Mouse (Mus musculus) MEL (cell line): Measurements from ENCODE around the gene Nip7. TPM values are rescaled to one million over a fixed set of nuclear protein-coding genes. Genes with fewer than 3 reads are reported as not detected.

Experiments used
- DNase-seq: peaks from one replicate; pipeline ENCODE4 v3.0.0; 2011; ENCODE audit warnings: low read depth, low spot score
- H3K27ac ChIP-seq: 2 replicates; pipeline ENCODE4 v1.5.1; 2012; ENCODE audit warnings: low read depth, mild to moderate bottlenecking, control low read depth, low read length, moderate library complexity; ENCODE audit not compliant: control insufficient read depth
- H3K27me3 ChIP-seq, 2 experiments: fragments of 150-350 bp in 1 of 2; sonication (generic) in 1 of 2; 2 replicates each; pipeline ENCODE4 v1.6.1; 2012; ENCODE audit warnings: low read length in 2 of 2, mild to moderate bottlenecking in 2 of 2, improper control_type of control experiment in 1 of 2, moderate library complexity in 1 of 2; ENCODE audit not compliant: insufficient read depth in 2 of 2, control insufficient read depth in 1 of 2
- H3K36me3 ChIP-seq, 2 experiments: 2 replicates each; pipeline ENCODE4 v1.6.1; 2012 to 2014; ENCODE audit warnings: low read length in 2 of 2, improper control_type of control experiment in 1 of 2, inconsistent platforms in 1 of 2, mild to moderate bottlenecking in 1 of 2; ENCODE audit not compliant: insufficient read depth in 2 of 2, control insufficient read depth in 1 of 2
- H3K4me1 ChIP-seq, 2 experiments: fragments of 150-350 bp in 1 of 2; sonication (generic) in 1 of 2; 2 replicates each; pipeline ENCODE4 v1.6.1; 2012; ENCODE audit warnings: low read length in 2 of 2, improper control_type of control experiment in 1 of 2, mild to moderate bottlenecking in 1 of 2; ENCODE audit not compliant: insufficient read depth in 2 of 2, control insufficient read depth in 1 of 2
- H3K4me3 ChIP-seq, 2 experiments: fragments of 150-350 bp in 1 of 2; sonication (generic) in 1 of 2; 2 replicates each; pipeline ENCODE4 v1.5.1; 2012; ENCODE audit warnings: low read depth in 2 of 2, low read length in 2 of 2, mild to moderate bottlenecking in 2 of 2, moderate library complexity in 2 of 2, control low read depth in 1 of 2, improper control_type of control experiment in 1 of 2; ENCODE audit not compliant: control insufficient read depth in 1 of 2, insufficient read depth in 1 of 2
- H3K79me2 ChIP-seq: 2 replicates; pipeline ENCODE4 v1.6.1; 2012; ENCODE audit warnings: mild to moderate bottlenecking, low read length, moderate library complexity; ENCODE audit not compliant: control insufficient read depth, poor library complexity, insufficient read depth
- H3K9ac ChIP-seq: 2 replicates; pipeline ENCODE4 v1.6.1; 2012; ENCODE audit warnings: low read depth, mild to moderate bottlenecking, control low read depth, low read length, moderate library complexity; ENCODE audit not compliant: control insufficient read depth, poor library complexity, severe bottlenecking
- H3K9me3 ChIP-seq: fragments of 150-350 bp; sonication (generic); replicated peaks from 2 replicates; pipeline ENCODE4 v1.6.1; 2012; ENCODE audit warnings: mild to moderate bottlenecking, low read length, improper control_type of control experiment, moderate library complexity; ENCODE audit not compliant: insufficient read depth
- BHLHE40 ChIP-seq: IDR thresholded peaks from 2 replicates; pipeline ENCODE4 v1.6.1; 2012; ENCODE audit warnings: low read depth, mild to moderate bottlenecking, inconsistent platforms, low read length, improper control_type of control experiment, borderline replicate concordance
- CHD1 ChIP-seq: IDR thresholded peaks from 2 replicates; pipeline ENCODE4 v1.6.1; 2012; ENCODE audit warnings: low read depth, mild to moderate bottlenecking, inconsistent platforms, low read length, improper control_type of control experiment
- CHD2 ChIP-seq: IDR thresholded peaks from 2 replicates; pipeline ENCODE4 v1.6.1; 2011; ENCODE audit warnings: low read length, improper control_type of control experiment
- CTCF ChIP-seq, 3 experiments: IDR thresholded peaks in 2 of 3; conservative IDR thresholded peaks in 1 of 3; 2 replicates each; pipeline ENCODE4 v1.5.1; 2011 to 2012; ENCODE audit warnings: low read length in 3 of 3, low read depth in 2 of 3, mild to moderate bottlenecking in 2 of 3, improper control_type of control experiment in 1 of 3, inconsistent platforms in 1 of 3, mixed read lengths in 1 of 3, moderate library complexity in 1 of 3; ENCODE audit not compliant: control insufficient read depth in 1 of 3, insufficient read depth in 1 of 3, poor library complexity in 1 of 3, severe bottlenecking in 1 of 3
- ELF1 ChIP-seq: IDR thresholded peaks from 2 replicates; pipeline ENCODE4 v1.6.1; 2014; ENCODE audit warnings: low read depth, mild to moderate bottlenecking, inconsistent platforms, low read length, improper control_type of control experiment, moderate library complexity
- GABPA ChIP-seq: IDR thresholded peaks from 2 replicates; pipeline ENCODE4 v1.6.1; 2012; ENCODE audit warnings: low read depth, mild to moderate bottlenecking, inconsistent platforms, low read length, improper control_type of control experiment, moderate library complexity
- GATA1 ChIP-seq: IDR thresholded peaks from 2 replicates; pipeline ENCODE4 v1.6.1; 2011; ENCODE audit warnings: low read depth, low read length, improper control_type of control experiment
- HCFC1 ChIP-seq: IDR thresholded peaks from 2 replicates; pipeline ENCODE4 v1.6.1; 2012; ENCODE audit warnings: low read depth, mild to moderate bottlenecking, inconsistent platforms, low read length, improper control_type of control experiment, moderate library complexity
- JUND ChIP-seq: IDR thresholded peaks from 2 replicates; pipeline ENCODE4 v1.6.1; 2011; ENCODE audit warnings: low read depth, mild to moderate bottlenecking, improper control_type of control experiment, low read length
- KAT2A ChIP-seq: conservative IDR thresholded peaks from 2 replicates; pipeline ENCODE4 v1.6.1; 2012; ENCODE audit warnings: low read depth, low read length, improper control_type of control experiment, inconsistent platforms
- MAX ChIP-seq: IDR thresholded peaks from 2 replicates; pipeline ENCODE4 v1.6.1; 2011; ENCODE audit warnings: low read length, improper control_type of control experiment
- MEF2A ChIP-seq: IDR thresholded peaks from 2 replicates; pipeline ENCODE4 v1.6.1; 2014; ENCODE audit warnings: low read depth, mild to moderate bottlenecking, inconsistent platforms, low read length, improper control_type of control experiment; ENCODE audit not compliant: poor library complexity, insufficient replicate concordance, severe bottlenecking; ENCODE audit errors: extremely low read depth
- MYB ChIP-seq: IDR thresholded peaks from 2 replicates; pipeline ENCODE4 v1.6.1; 2011; ENCODE audit warnings: mild to moderate bottlenecking, low read depth, low read length, improper control_type of control experiment
- NELFE ChIP-seq: IDR thresholded peaks from 2 replicates; pipeline ENCODE4 v1.6.1; 2011; ENCODE audit warnings: low read depth, low read length, improper control_type of control experiment
- NRF1 ChIP-seq: IDR thresholded peaks from 2 replicates; pipeline ENCODE4 v1.6.1; 2014; ENCODE audit warnings: low read depth, mild to moderate bottlenecking, inconsistent platforms, low read length, improper control_type of control experiment, moderate library complexity; ENCODE audit not compliant: poor library complexity, insufficient read depth, severe bottlenecking
- POLR2A ChIP-seq, 2 experiments: IDR thresholded peaks; 2 replicates each; pipeline ENCODE4 v1.6.1; 2011 to 2012; ENCODE audit warnings: low read length in 2 of 2, mild to moderate bottlenecking in 2 of 2, control low read depth in 1 of 2, improper control_type of control experiment in 1 of 2, low read depth in 1 of 2, moderate library complexity in 1 of 2; ENCODE audit not compliant: control insufficient read depth in 1 of 2, insufficient read depth in 1 of 2, poor library complexity in 1 of 2
- POLR2AphosphoS5 ChIP-seq: IDR thresholded peaks from 2 replicates; pipeline ENCODE4 v1.6.1; 2012; ENCODE audit warnings: low read depth, borderline replicate concordance, mild to moderate bottlenecking, inconsistent platforms, low read length, moderate library complexity, mixed read lengths
- RCOR1 ChIP-seq: IDR thresholded peaks from 2 replicates; pipeline ENCODE4 v1.6.1; 2012; ENCODE audit warnings: low read depth, mild to moderate bottlenecking, inconsistent platforms, low read length, improper control_type of control experiment
- SIN3A ChIP-seq: IDR thresholded peaks from 2 replicates; pipeline ENCODE4 v1.6.1; 2012; ENCODE audit warnings: low read length, improper control_type of control experiment, inconsistent platforms
- SMC3 ChIP-seq: IDR thresholded peaks from 2 replicates; pipeline ENCODE4 v1.6.1; 2011; ENCODE audit warnings: low read depth, low read length, improper control_type of control experiment
- TBP ChIP-seq: IDR thresholded peaks from 2 replicates; pipeline ENCODE4 v1.8.0; 2011; ENCODE audit warnings: low read depth, low read length, improper control_type of control experiment
- USF1 ChIP-seq: IDR thresholded peaks from 2 replicates; pipeline ENCODE4 v1.6.1; 2014; ENCODE audit warnings: low read depth, mild to moderate bottlenecking, inconsistent platforms, low read length, improper control_type of control experiment, moderate library complexity
- ZC3H11A ChIP-seq: IDR thresholded peaks from 2 replicates; pipeline ENCODE4 v1.6.1; 2012; ENCODE audit warnings: low read depth, mild to moderate bottlenecking, inconsistent platforms, low read length, improper control_type of control experiment
- ZKSCAN1 ChIP-seq: IDR thresholded peaks from 2 replicates; pipeline ENCODE4 v1.6.1; 2012; ENCODE audit warnings: low read depth, mild to moderate bottlenecking, inconsistent platforms, low read length, improper control_type of control experiment, moderate library complexity
- ZMIZ1 ChIP-seq: IDR thresholded peaks from 2 replicates; pipeline ENCODE4 v1.6.1; 2012; ENCODE audit warnings: low read depth, mild to moderate bottlenecking, inconsistent platforms, low read length, improper control_type of control experiment, moderate library complexity
- ZNF384 ChIP-seq: IDR thresholded peaks from 2 replicates; pipeline ENCODE4 v1.6.1; 2012; ENCODE audit warnings: low read depth, mild to moderate bottlenecking, inconsistent platforms, low read length, improper control_type of control experiment
- polyA plus RNA-seq, 2 experiments: library from polyadenylated mRNA; stranded (reverse) in 1 of 2; unstranded in 1 of 2; fragments of >175 nt in 1 of 2; fragments of >200 nt in 1 of 2; gene quantifications; 2 replicates each; pipeline versions ENCODE4 v1.2.1 to v1.2.4; 2012; ENCODE audit warnings: low replicate concordance in 2 of 2, low read depth in 1 of 2; ENCODE audit not compliant: insufficient read length in 2 of 2, insufficient read depth in 1 of 2, missing spikeins in 1 of 2
- total RNA-seq: library from RNA; depleted of rRNA; stranded (reverse); fragments of 300-350 nt; gene quantifications from 2 replicates; pipeline ENCODE4 v1.2.3, GENCODE M21; 2012

The Nip7 gene
- total and polyA plus RNA-seq, 3 experiments = 189 to 336 (median 278) TPM

DNA sequence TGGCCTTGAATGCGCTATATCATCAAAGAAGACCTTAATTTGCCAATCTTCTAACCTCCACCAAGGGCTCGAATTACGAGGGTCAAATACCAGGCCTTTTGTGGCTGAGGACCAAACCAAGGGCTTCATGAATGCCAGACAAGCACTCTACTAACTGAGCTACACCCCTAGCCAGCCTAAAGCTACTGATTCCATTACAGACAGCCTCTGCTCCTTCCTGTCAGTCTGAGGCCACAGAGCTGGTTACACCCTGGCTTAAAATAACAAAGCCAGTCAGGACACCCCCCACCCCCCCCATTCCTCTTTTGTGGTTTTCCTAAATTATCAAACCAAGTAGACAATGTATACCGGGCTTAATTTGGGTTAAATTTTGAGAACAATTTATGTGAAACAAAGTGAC lies 17.0 kb downstream of the Nip7 start:
- H3K27ac ChIP-seq = no peak overlapping the region
- no peak overlapping the region for H3K4me3 ChIP-seq
- peaks cover 0 to 11% of the 10 kb centered on the region in 2 experiments; a peak in 2 of 4 replicates for H3K36me3 ChIP-seq
- no peak overlapping the region for H3K9ac ChIP-seq
- no peak for TF ChIP-seq BHLHE40
- no peak for DNase-seq
- H3K79me2 ChIP-seq = no peaks in the 10 kb centered on the region
- H3K9me3 ChIP-seq = no peaks in the 10 kb centered on the region
- no peaks in the 10 kb centered on the region for H3K27me3 ChIP-seq
- no peaks in the 10 kb centered on the region for H3K4me1 ChIP-seq

DNA sequence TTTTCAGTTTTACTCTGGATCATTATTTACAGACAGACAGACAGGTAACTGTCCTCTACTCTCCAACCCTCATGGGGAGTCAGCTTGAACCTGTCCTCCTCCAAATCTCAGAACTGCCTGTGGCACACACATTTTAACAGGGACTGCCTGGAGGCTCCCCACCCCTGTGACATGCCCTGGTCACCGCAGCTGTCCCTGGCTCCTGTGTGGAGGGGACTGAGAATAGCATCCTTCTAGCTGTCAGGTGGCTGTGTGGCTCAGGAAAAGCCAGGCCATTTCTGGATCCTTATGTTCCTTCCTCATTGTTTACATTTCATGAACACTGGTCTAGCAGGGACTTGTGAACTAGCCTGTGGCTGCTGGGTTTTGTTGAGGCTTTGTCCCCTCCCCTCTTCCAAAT lies 17.5 kb downstream of the Nip7 start:
- Histone ChIP-seq H3K36me3 (peaks cover 0 to 11% of the 10 kb centered on the region in 2 experiments; a peak in 2 of 4 replicates), H3K27me3 (no peaks in the 10 kb centered on the region), H3K9me3 (no peaks in the 10 kb centered on the region), H3K4me1 (no peaks in the 10 kb centered on the region), H3K9ac (no peak overlapping the region), H3K27ac (no peak overlapping the region)
- no peak for DNase-seq
- TF ChIP-seq ZNF384 (no peak), NRF1 (no peak), CHD1 (no peak), BHLHE40 (no peak), JUND (no peak), ZC3H11A (no peak), ELF1 (no peak), ZKSCAN1 (no peak), POLR2AphosphoS5 (no peak), MEF2A (no peak), MAX (no peak), RCOR1 (no peak), GABPA (no peak)
- TF ChIP-seq, all 39 proteins: peak for 0
- Histone ChIP-seq H3K4me3 (no peak overlapping the region), H3K79me2 (no peaks in the 10 kb centered on the region)

DNA sequence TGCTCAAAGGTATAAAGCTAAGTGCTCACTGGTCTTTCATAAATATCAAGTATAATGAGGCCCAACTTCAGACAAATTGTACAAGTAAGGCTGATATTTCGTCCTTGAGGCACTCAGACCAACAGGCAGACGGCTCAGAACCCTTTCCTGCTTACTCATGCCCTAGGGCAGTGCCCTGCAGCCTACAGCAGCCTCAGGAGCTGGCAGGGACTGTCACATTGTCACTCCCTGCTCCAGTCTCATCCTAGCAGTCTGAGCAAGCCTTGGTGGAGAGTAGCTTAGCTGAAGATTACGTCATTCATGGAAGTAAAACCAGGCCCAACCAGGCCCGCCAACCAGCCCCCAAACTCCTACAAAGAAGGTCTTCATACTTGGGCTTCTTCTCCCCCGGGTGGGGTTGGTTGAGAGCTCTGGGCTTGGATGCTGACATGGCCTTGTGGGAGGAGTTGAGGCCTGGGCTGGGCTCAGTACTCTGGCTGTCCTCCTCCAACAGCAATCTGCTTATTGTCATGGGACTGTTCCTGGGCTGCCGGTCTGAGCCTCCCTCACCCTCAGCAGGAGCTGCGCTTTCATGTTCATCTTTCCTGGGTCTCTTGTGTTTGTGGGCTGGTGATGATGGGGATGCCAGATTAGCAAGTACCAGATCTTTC lies 19.7 kb downstream of the Nip7 start:
- Histone ChIP-seq H3K36me3 (peaks cover 0 to 11% of the 10 kb centered on the region in 2 experiments; a peak in 2 of 4 replicates), H3K9me3 (no peaks in the 10 kb centered on the region), H3K27me3 (no peaks in the 10 kb centered on the region), H3K9ac (no peak overlapping the region), H3K79me2 (no peaks in the 10 kb centered on the region), H3K4me3 (no peak overlapping the region), H3K4me1 (no peaks in the 10 kb centered on the region), H3K27ac (no peak overlapping the region)
- TF ChIP-seq GATA1 = no peak
- TF ChIP-seq MEF2A = no peak
- no peak for TF ChIP-seq USF1
- TF ChIP-seq MYB = no peak
- no peak for TF ChIP-seq KAT2A
- no peak for TF ChIP-seq SMC3
- no peak for TF ChIP-seq ZMIZ1
- TF ChIP-seq CTCF (IDR thresholded peaks at IDR 0.05 in 2 of 3, conservative IDR thresholded peaks at IDR 0.05 in 1 of 3; ENCODE audit: control insufficient read depth in 1 of 3, insufficient read depth in 1 of 3, low read depth in 2 of 3, low read length in 3 of 3, poor library complexity in 1 of 3, severe bottlenecking in 1 of 3) = no peak
- no peak for TF ChIP-seq POLR2A (IDR thresholded peaks at IDR 0.05; ENCODE audit: control insufficient read depth in 1 of 2, insufficient read depth in 1 of 2, low read depth in 1 of 2, low read length in 2 of 2, poor library complexity in 1 of 2)
- no peak for TF ChIP-seq NELFE
- no peak for TF ChIP-seq RCOR1
- TF ChIP-seq SIN3A = no peak
- TF ChIP-seq HCFC1 = no peak
- TF ChIP-seq TBP = no peak
- TF ChIP-seq CHD2 = no peak
- DNase-seq = no peak
